Mouse (Mus musculus) inflammation-experienced regulatory T-cells, adult 6 months (primary cell): ENCODE data around the gene Gemin7. TPM values are rescaled to one million over a fixed set of nuclear protein-coding genes. Genes with fewer than 3 reads are reported as not detected.

Experiments
- ATAC-seq: one replicate; pipeline ENCODE4 v1.8.0; 2017
- polyA plus RNA-seq, 3 experiments: library from polyadenylated mRNA; unstranded; fragments of 100-300 nt; shearing (Covaris generic); gene quantifications; one replicate each; pipeline ENCODE4 v1.2.1; 2017

The Gemin7 gene
- polyA plus RNA-seq, 3 experiments from 2014 or later = 77.6 to 107 (median 89.0) TPM

GRCm38 (mm10) chr7:19575559-19575958, 1.8 kb downstream of the Gemin7 start:
- ATAC-seq = no peak

- ATAC-seq = no peak
Observed at GRCm38 (mm10) chr7:19573776-19574140, 3.6 kb downstream of the Gemin7 start.

GRCm38 (mm10) chr7:19572926-19573775, 4.2 kb downstream of the Gemin7 start:
- ATAC-seq = peak; percentile 70

- no peak for ATAC-seq
Observed at GRCm38 (mm10) chr7:19569647-19570046, 7.7 kb downstream of the Gemin7 start.

GRCm38 (mm10) chr7:19567426-19567825, 10.0 kb downstream of the Gemin7 start:
- ATAC-seq = no peak

- no peak for ATAC-seq
Observed at GRCm38 (mm10) chr7:19565803-19566202, 11.6 kb downstream of the Gemin7 start.

GRCm38 (mm10) chr7:19564455-19564854, 12.9 kb downstream of the Gemin7 start:
- ATAC-seq = no peak

GRCm38 (mm10) chr7:19563884-19564283, 13.5 kb downstream of the Gemin7 start:
- ATAC-seq = no peak

- ATAC-seq = no peak
Observed at GRCm38 (mm10) chr7:19562643-19563410, 14.6 kb downstream of the Gemin7 start, which contains the start of gene Ppp1r37. TSS of gene Ppp1r37 (minus strand) at chr7:19563076.

GRCm38 (mm10) chr7:19561765-19562642, 15.4 kb downstream of the Gemin7 start:
- peak; percentile 84 for ATAC-seq

- no peak for ATAC-seq
Observed at GRCm38 (mm10) chr7:19561431-19561764, 16.0 kb downstream of the Gemin7 start.

- ATAC-seq = no peak
Observed at GRCm38 (mm10) chr7:19560491-19561260, 16.7 kb downstream of the Gemin7 start.

- ATAC-seq = no peak
Observed at GRCm38 (mm10) chr7:19558965-19559364, 18.4 kb downstream of the Gemin7 start.

- no peak for ATAC-seq
Observed at GRCm38 (mm10) chr7:19557982-19558900, 19.2 kb downstream of the Gemin7 start.

- ATAC-seq = no peak
Observed at GRCm38 (mm10) chr7:19557086-19557485, 20.3 kb downstream of the Gemin7 start.

- no peak for ATAC-seq
Observed at GRCm38 (mm10) chr7:19554168-19554567, 23.2 kb downstream of the Gemin7 start.

GRCm38 (mm10) chr7:19552443-19552842, 25.0 kb downstream of the Gemin7 start:
- no peak for ATAC-seq

GRCm38 (mm10) chr7:19551634-19552033, 25.8 kb downstream of the Gemin7 start:
- ATAC-seq = no peak

- ATAC-seq = no peak
Observed at GRCm38 (mm10) chr7:19549394-19549793, 28.0 kb downstream of the Gemin7 start.

- ATAC-seq = no peak
Observed at GRCm38 (mm10) chr7:19547344-19547969, 29.9 kb downstream of the Gemin7 start.
